Mouse (Mus musculus): ENCODE measurements around the gene Igf2r.

DNA sequence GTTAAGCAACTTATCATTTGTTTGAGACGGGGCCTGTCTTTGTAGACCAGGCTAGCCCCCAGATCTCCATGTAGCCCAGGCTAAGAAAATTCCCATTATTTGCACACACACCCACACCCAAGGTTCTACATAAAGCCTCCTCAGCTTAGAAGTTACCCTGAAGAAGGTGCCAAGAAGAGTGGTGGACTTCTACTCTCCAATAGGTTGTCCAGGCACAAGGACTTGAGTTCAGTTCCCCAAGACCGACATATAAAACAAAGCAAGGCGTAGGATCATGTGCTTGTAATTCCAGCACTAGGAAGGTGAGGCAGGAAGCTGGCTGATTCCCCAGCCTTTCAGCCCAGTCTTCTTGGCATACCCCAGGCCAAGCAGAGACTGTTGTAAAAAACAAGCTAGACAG, 29.1 kb upstream of the Igf2r start:
- TF ChIP-seq RCOR1 (conservative IDR thresholded peaks at IDR 0.05; ENCODE audit: low read depth, low read length): no peak
- no peak for TF ChIP-seq KAT2A (IDR thresholded peaks at IDR 0.05; ENCODE audit: insufficient replicate concordance, low read length)
- no peak for TF ChIP-seq CTCF (conservative IDR thresholded peaks at IDR 0.05 in 1 of 2, IDR thresholded peaks at IDR 0.05 in 1 of 2; ENCODE audit: low read depth in 2 of 2, low read length in 2 of 2)
- TF ChIP-seq TCF12 (IDR thresholded peaks at IDR 0.05; ENCODE audit: low read depth, low read length): no peak
